Mouse (Mus musculus) embryonic fibroblast, embryonic 13.5 days (primary cell): ENCODE data around the gene Dpysl5.

ENCODE experiments used
- CTCF ChIP-seq: IDR thresholded peaks from 2 replicates; pipeline ENCODE4 v1.5.1; 2011; ENCODE audit warnings: mild to moderate bottlenecking, control low read depth, low read length, moderate library complexity, borderline replicate concordance; ENCODE audit not compliant: insufficient read depth
- POLR2A ChIP-seq: IDR thresholded peaks from 2 replicates; pipeline ENCODE4 v1.6.1; 2011; ENCODE audit warnings: low read depth, mild to moderate bottlenecking, control low read depth, low read length, moderate library complexity

DNA sequence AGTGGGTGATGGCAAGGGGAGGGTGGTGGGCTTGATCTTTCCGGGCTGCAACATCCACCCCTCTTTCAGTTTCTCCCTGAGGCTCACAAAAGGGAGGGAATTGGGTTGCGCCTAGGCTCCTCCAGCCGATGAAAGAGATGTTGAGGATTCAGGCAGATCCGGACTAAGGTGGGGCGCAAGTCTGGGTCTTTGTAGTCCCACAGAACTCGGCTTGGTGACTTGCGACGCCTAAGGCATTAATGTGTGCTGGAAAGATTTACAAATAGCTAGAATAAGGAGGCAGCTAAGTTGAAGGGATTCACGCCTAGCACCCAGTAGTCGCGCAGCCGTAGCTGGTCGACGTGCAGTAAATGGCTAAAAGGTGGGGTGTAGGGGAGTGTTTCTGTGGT is 632 bp downstream of the Dpysl5 start:
- TF ChIP-seq CTCF: no peak
- no peak for TF ChIP-seq POLR2A
